Mouse (Mus musculus) gastrocnemius, adult 2 months (tissue): ENCODE data around the gene Eif2b2. TPM values are rescaled to one million over a fixed set of nuclear protein-coding genes. Genes with fewer than 3 reads are reported as not detected.

Source experiments
- DNase-seq: peaks from one replicate; pipeline ENCODE4 v3.0.0; 2022
- H3K27ac ChIP-seq: fragments of 200-600 bp; 2 replicates; pipeline ENCODE4 v1.8.1; 2022; ENCODE audit warnings: mild to moderate bottlenecking
- H3K4me3 ChIP-seq: fragments of 200-600 bp; 2 replicates; pipeline ENCODE4 v1.8.1; 2022; ENCODE audit warnings: mild to moderate bottlenecking, moderate library complexity
- CTCF ChIP-seq: fragments of 200-600 bp; IDR thresholded peaks from 2 replicates; pipeline ENCODE4 v1.8.1; 2022; ENCODE audit warnings: antibody characterized with exemption, mild to moderate bottlenecking, moderate library complexity
- intact Hi-C: fragments of 180-260 bp; cut with DNase I; formaldehyde crosslinking; loops from one replicate; pipeline ENCODE4 v1.15.1; 2025
- total RNA-seq, 2 experiments: library from RNA; stranded (reverse); gene quantifications; 2 replicates each; pipeline ENCODE4 v1.2.3; 2021

The Eif2b2 gene
- total RNA-seq, 2 experiments from 2014 or later, result 56.1 to 63.1 TPM

DNA sequence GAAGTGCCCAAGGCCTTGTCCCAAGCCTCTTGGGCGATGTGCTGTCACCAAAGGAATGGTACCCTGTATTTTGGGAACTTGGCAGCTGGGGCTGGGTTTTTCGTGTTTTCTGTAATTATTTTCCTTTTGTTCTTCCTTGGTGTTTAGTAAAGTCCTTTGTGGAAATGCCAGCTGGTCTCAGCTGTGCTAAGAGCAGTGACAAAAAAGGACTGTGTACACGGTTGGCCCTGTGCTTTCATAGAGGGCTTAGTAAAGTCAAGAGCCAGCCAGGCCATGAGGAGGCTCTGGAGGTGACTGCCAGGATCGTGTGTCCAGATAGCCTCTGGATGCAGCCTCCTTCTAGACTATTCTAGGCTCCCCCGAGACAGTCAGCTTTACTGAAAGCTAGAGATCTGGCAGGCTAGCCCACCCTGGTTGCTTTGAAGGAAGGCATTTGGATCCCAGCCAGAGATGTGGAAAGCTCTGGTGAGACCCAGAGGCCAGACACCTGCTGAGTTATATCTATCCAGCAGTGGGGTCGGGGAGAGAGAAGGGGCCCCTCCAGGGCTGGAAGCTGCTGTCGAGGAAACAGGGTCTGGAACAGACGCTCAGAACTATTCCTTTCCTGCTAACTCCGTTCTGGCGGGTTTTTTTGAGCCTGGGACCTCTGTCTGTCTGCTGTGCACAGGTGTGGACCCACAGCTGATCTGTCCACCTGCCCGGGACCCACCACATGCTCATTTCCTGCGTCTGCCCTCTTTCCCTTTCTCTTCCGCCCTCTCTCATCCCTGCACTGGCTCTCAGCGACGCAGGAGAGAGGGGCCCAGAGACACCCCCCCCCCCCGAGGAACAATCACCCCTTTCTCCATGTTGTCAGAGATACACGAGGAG lies 37.6 kb upstream of the Eif2b2 start:
- DNase-seq, result peak; percentile 15
- no peak overlapping the region for H3K4me3 ChIP-seq
- intact Hi-C loops, result no loop called here
- no peak overlapping the region for H3K27ac ChIP-seq
- no peak for TF ChIP-seq CTCF

DNA sequence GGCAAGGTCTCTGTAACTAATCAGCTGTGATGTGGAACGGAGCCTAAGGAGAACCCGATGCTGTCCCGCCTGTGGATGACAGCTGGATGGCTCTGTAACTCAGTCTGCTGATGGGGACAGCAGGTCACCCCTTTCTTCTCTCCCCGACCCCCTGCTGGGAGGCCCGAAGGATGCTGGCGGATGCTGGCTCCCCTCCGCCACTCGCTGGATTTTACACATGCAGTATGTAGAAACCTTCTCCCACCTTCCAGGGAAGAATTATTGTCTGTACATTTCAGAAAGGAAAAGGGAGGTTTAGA lies 37.0 kb upstream of the Eif2b2 start:
- peak; percentile 15 for DNase-seq
- intact Hi-C loops, result no loop called here
- no peak overlapping the region for H3K27ac ChIP-seq

DNA sequence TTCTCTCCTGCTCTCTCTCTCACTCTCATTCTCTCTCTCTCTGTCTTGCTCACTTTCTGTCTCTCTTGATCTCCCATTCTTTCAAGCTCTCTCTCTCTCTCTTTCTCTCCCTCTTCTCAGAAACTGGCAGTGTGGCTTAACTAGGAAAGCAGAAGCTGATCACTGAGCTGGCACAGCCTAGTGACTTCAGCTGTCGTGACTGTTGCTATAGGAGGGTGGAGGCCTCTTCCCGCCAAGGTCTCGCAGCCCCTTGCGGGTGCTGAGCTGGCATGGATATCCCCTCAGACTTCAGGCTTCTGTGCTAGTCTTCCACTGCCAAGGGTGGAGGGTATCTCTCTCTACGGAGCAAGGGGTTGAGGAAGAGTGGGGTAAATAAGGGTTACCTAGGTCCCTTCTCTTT lies 36.4 kb upstream of the Eif2b2 start:
- H3K27ac ChIP-seq, result no peak overlapping the region
- TF ChIP-seq CTCF, result no peak
- H3K4me3 ChIP-seq, result no peak overlapping the region
- peak; percentile 3 for DNase-seq
- intact Hi-C loops, result no loop called here

More for the DNA sequence above, 37.0 kb upstream of the Eif2b2 start:
- no peak for TF ChIP-seq CTCF
- H3K4me3 ChIP-seq, result no peak overlapping the region

- intact Hi-C loops, result no loop called here
- peak; percentile 4 for DNase-seq
- no peak for TF ChIP-seq CTCF
- Histone ChIP-seq H3K4me3 (no peak overlapping the region), H3K27ac (no peak overlapping the region)
Measured at GRCm38 (mm10) chr12:85184118-85184517, 35.2 kb upstream of the Eif2b2 start.

DNA sequence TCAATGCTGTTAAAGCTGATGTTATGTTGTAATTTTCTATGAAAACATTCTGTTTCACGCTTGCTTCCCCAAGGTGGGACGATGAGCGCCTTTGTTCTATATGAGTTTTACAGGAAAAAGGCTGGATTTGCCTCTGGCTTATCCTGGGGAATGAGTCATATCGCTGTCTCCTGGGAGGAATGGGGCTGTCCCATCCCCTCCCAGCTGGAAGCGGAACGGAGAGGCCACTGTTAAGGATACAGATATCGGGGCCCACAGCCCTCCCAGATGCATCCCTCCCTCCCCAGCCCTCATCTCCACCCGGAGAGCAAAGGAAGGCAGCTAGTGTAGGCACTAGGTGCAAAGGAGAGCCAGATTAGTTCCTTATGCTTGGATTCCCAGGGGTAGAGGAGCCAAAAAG lies 33.5 kb upstream of the Eif2b2 start:
- intact Hi-C loops, result no loop called here
- TF ChIP-seq CTCF, result no peak
- Histone ChIP-seq H3K4me3 (no peak overlapping the region), H3K27ac (peak overlapping the region; percentile 28; the same call in 1 of the 2 replicates)
- DNase-seq, result peak; percentile 61

GRCm38 (mm10) chr12:85186361-85186760 lies 32.9 kb upstream of the Eif2b2 start:
- Histone ChIP-seq H3K27ac (no peak overlapping the region), H3K4me3 (no peak overlapping the region)
- TF ChIP-seq CTCF, result no peak
- DNase-seq, result no peak
- intact Hi-C loops, result no loop called here

DNA sequence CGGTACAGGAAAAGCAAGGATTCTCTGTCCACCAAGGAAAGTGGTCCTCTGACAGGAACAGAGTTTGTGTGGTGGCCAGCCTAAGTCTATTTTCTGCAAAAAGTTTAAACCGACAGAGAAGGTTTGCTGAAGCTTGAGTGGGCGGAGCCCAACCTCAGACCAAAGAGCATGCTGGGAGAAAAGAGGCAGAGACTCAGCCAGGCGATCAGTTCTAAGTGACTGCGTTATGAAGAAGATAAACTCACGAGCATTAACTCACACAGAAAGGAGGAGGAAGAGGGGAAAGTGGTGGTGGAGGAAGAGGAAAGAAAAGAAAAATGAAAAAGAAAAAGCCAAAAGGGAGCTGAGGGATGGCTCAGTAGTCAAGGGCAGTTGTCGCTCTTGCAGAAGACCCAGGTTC lies 29.0 kb upstream of the Eif2b2 start:
- intact Hi-C loops, result no loop called here
- Histone ChIP-seq H3K4me3 (no peak overlapping the region), H3K27ac (no peak overlapping the region)
- DNase-seq, result no peak
- TF ChIP-seq CTCF, result no peak

GRCm38 (mm10) chr12:85192461-85193108 lies 26.7 kb upstream of the Eif2b2 start:
- peak; percentile 68 for DNase-seq
- intact Hi-C loops, result no loop called here
- peak overlapping the region; percentile 50 for H3K27ac ChIP-seq
- peak overlapping the region; percentile 30; the same call in 1 of the 2 replicates for H3K4me3 ChIP-seq
- no peak for TF ChIP-seq CTCF

DNA sequence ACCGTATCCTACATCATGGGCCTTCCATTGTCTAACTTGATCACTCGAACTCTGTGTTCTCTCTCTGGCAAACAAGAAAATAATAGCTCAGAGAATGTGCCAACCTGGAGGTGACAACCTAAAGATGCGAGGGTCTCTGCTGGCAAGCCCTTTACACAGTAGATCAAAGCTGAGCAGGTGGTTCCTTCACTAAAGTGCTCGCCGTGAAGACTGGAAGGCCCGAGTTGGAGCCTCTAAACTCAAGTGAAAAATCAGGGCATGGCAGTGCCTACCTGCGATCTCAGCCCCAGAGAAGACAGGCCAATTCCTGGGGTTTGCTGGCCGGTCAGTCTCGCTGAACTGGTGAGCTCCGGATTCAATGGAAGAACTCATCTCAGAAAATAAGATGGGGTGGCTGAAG lies 26.1 kb upstream of the Eif2b2 start:
- intact Hi-C loops, result no loop called here
- TF ChIP-seq CTCF, result no peak
- peak overlapping the region; percentile 50; the same call in 1 of the 2 replicates for H3K27ac ChIP-seq
- H3K4me3 ChIP-seq, result no peak overlapping the region
- peak; percentile 10 for DNase-seq

- H3K4me3 ChIP-seq, result no peak overlapping the region
- no peak for TF ChIP-seq CTCF
- peak; percentile 52 for DNase-seq
- H3K27ac ChIP-seq, result peak overlapping the region; percentile 68
- intact Hi-C loops, result no loop called here
Measured at GRCm38 (mm10) chr12:85193923-85194622, 25.2 kb upstream of the Eif2b2 start.

DNA sequence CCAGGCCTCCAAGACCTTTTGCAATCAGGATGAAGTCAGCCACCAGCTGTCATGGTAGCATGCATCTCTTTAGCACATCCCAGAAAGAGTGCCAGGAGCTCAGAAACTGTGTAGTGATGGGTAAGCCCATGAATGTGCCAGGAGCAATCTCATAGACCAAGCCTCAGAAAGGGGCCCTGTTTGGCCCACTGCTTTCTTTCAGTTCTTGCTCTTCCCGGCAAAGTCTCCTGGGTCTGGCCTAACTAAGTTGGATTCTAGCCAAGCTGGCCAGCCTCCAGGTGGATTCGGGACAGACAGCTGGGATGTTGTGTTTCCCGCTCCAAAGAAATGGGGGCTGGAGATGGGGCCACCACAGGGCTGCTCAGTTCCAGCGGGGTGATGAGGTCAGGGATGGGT lies 24.7 kb upstream of the Eif2b2 start:
- no peak for TF ChIP-seq CTCF
- DNase-seq, result peak; percentile 90
- no peak overlapping the region for H3K4me3 ChIP-seq
- peak overlapping the region; percentile 68 for H3K27ac ChIP-seq
- intact Hi-C loops, result no loop called here

GRCm38 (mm10) chr12:85195086-85195485 lies 24.2 kb upstream of the Eif2b2 start:
- peak; percentile 42 for DNase-seq
- no peak for TF ChIP-seq CTCF
- intact Hi-C loops, result no loop called here
- Histone ChIP-seq H3K4me3 (no peak overlapping the region), H3K27ac (peak overlapping the region; percentile 68)

- Histone ChIP-seq H3K27ac (peak overlapping the region; percentile 68; the same call in 1 of the 2 replicates), H3K4me3 (no peak overlapping the region)
- DNase-seq, result peak; percentile 27
- TF ChIP-seq CTCF, result no peak
- intact Hi-C loops, result no loop called here
Measured at GRCm38 (mm10) chr12:85196191-85196590, 23.1 kb upstream of the Eif2b2 start.
